Mouse (Mus musculus) neural tube, embryonic 15.5 days (tissue): Measurements from ENCODE around the gene Fkbp1a. TPM values are rescaled to one million over a fixed set of nuclear protein-coding genes. Genes with fewer than 3 reads are reported as not detected.

Experiments
- polyA plus RNA-seq: library from polyadenylated mRNA; unstranded; fragments of >200 nt; fragmentation: Nextera tagmentation; extraction: Ambion mirVana; gene quantifications from 2 replicates; pipeline ENCODE4 v1.2.1, GENCODE M21; 2015

The Fkbp1a gene
- polyA plus RNA-seq, 1 experiment from 2014 or later, result 644 TPM

Other genes starting within 250 kb of the Fkbp1a start
- not detected in 2 replicates for gene 4921509C19Rik, start 66.3 kb upstream of the Fkbp1a start, polyA plus RNA-seq
- gene Nsfl1c, start 48.3 kb upstream of the Fkbp1a start, polyA plus RNA-seq, result 254 and 270 TPM in 2 replicates
- 1.2 and 2.8 TPM in 2 replicates for gene Sdcbp2, start 30.1 kb downstream of the Fkbp1a start, polyA plus RNA-seq
- 28.6 and 33.0 TPM in 2 replicates for gene Snph, start 90.1 kb downstream of the Fkbp1a start, polyA plus RNA-seq
- 0.33 and 0.36 TPM in 2 replicates for gene Rad21l, start 126.0 kb downstream of the Fkbp1a start, polyA plus RNA-seq
- gene Tmem74b, start 159.5 kb downstream of the Fkbp1a start, polyA plus RNA-seq, result 24.5 and 30.5 TPM in 2 replicates
- 58.3 and 60.5 TPM in 2 replicates for gene Psmf1, start 201.7 kb downstream of the Fkbp1a start, polyA plus RNA-seq